Mouse (Mus musculus) cerebellum, adult 2 months (tissue): ENCODE data around the gene Secisbp2.

Experiments
- CTCF ChIP-seq: fragments of 200-500 bp; IDR thresholded peaks from 2 replicates; pipeline ENCODE4 v1.5.1; 2011; ENCODE audit warnings: low read depth, mild to moderate bottlenecking, control low read depth, low read length, moderate library complexity, borderline replicate concordance; ENCODE audit not compliant: insufficient read depth
- POLR2A ChIP-seq: fragments of 200-500 bp; IDR thresholded peaks from 2 replicates; pipeline ENCODE4 v1.6.1; 2011; ENCODE audit warnings: low read length, control low read depth, borderline replicate concordance; ENCODE audit not compliant: insufficient read depth

DNA sequence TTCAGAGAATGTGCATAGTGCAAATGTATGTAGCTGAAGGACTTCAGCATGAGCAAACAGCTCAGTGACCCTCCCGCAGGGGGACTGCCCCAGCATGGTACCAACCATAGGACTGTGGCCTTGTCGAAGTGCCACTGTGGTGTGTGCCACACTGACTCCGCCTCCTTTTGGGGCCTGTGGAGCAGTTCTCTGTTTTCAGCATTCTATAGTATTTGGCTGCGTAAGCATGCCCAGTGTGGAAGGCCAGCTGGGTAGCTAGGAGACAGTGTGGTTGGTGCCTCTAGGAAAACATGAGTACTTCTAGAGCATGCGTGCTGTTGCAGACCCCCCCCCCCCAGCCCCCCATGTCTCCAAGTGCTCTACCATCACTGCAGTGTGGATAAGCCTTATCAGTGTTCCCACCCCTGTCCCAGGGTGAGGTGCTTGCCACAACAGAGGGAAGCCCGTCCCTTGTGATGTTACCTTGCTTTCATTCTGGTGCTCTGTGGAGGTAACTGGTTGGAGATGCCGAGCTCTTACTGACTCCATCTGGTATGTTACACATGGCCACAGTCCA lies 26.2 kb downstream of the Secisbp2 start:
- TF ChIP-seq CTCF: no peak
- no peak for TF ChIP-seq POLR2A
